Mouse (Mus musculus): ENCODE results near the gene Hist1h4k. TPM values are rescaled to one million over a fixed set of nuclear protein-coding genes. Genes with fewer than 3 reads are reported as not detected.
"Not testable (repeated sequence)": the region's sequence is repeated elsewhere in the genome, so short reads cannot be mapped to it uniquely, and the experiment has no call there.

The Hist1h4k gene
- polyA plus RNA-seq, 1 experiment from 2014 or later = 3.9 TPM

DNA sequence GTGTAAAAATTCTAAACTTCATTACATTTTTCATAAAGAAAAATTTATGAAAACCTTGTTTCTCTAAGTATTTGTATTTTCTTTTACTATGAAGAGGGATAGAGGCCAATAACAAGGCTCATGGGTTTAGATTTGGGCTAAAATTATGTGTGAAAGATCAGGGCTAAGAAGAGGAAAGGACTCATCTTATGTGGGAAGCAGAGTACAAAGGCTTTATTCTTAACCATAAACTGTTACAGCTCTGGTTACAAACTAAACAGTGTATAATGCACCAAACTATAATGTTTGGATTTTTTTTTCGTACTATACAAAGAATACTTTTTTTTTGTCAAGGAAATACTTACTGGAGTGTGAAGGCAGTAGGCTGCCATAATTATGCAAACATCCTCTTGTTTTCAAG is 5.4 kb upstream of the Hist1h4k start:
- Histone ChIP-seq H3K36me3 (ENCODE audit: control insufficient read depth, insufficient read depth, low read length) (no peaks in the 10 kb centered on the region), H3K27me3 (ENCODE audit: control insufficient read depth, insufficient read depth, low read length) (no peaks in the 10 kb centered on the region), H3K9ac (ENCODE audit: low read length) (no peak overlapping the region), H3K4me3 (replicated peaks; ENCODE audit: low read length) (no peak overlapping the region), H3K9me3 (replicated peaks; ENCODE audit: control insufficient read depth, low read length) (no peaks in the 10 kb centered on the region), H3K27ac (ENCODE audit: low read length) (no peak overlapping the region), H3K4me1 (ENCODE audit: control insufficient read depth, insufficient read depth, low read length) (peaks cover 13% of the 10 kb centered on the region), H3K4me2 (ENCODE audit: low read depth, low read length) (no peak overlapping the region)
- WGBS = 69% methylated on average over 1 of the region's 1 CpGs
- no peak for ATAC-seq (ENCODE audit: insufficient read depth, low FRiP score)

DNA sequence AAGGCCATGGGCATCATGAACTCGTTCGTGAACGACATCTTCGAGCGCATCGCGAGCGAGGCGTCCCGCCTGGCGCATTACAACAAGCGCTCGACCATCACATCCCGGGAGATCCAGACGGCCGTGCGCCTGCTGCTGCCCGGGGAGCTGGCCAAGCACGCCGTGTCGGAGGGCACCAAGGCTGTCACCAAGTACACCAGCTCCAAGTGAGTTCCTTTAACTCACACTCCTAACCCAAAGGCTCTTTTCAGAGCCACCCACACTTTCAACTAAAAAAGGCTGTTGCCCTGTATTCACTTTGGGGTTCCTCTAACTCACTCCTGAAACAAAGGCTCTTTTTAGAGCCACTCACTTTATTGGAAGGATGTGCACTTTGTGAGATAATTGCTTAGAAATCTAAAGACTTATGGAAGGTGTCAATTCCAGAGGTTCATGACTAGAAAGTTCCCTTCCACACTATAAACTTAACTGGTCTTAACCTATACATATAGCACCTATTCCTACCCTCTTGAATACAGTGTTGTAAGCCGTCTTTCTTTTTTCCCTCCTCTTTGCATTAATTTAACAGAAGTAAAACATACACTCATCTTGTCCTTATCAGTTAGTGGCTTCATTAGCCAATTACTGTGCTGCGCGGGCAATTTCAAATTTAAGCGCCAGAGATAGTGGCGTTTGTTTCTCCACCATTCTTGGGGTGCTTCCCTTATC is 4.1 kb upstream of the Hist1h4k start:
- H3K36me3 ChIP-seq (ENCODE audit: control insufficient read depth, insufficient read depth, low read length); ATAC-seq (ENCODE audit: insufficient read depth, low FRiP score); H3K9me3 ChIP-seq (replicated peaks; ENCODE audit: control insufficient read depth, low read length); H3K27me3 ChIP-seq (ENCODE audit: control insufficient read depth, insufficient read depth, low read length): not testable (repeated sequence)
- Histone ChIP-seq H3K4me2 (ENCODE audit: low read depth, low read length) (peak overlapping the region; percentile 79), H3K27ac (ENCODE audit: low read length) (peak overlapping the region; percentile 89), H3K4me3 (replicated peaks; ENCODE audit: low read length) (peak overlapping the region; percentile 52), H3K4me1 (ENCODE audit: control insufficient read depth, insufficient read depth, low read length) (peaks cover 15% of the 10 kb centered on the region), H3K9ac (ENCODE audit: low read length) (peak overlapping the region; percentile 66)
- WGBS = under 1% methylated on average over 21 of the region's 26 CpGs

GRCm38 (mm10) chr13:21753524-21754285 is 3.4 kb upstream of the Hist1h4k start, which contains the start of the genes Hist1h2ak and Hist1h2bn:
TSS of gene Hist1h2ak (minus strand) at chr13:21753827.
TSS of gene Hist1h2bn (plus strand) at chr13:21754123.
- not testable (repeated sequence) for H3K9me3 ChIP-seq (replicated peaks; ENCODE audit: control insufficient read depth, low read length); H3K27me3 ChIP-seq (ENCODE audit: control insufficient read depth, insufficient read depth, low read length)

GRCm38 (mm10) chr13:21753051-21753523 is 2.8 kb upstream of the Hist1h4k start:
- Histone ChIP-seq H3K27ac (ENCODE audit: low read length) (peak overlapping the region; percentile 95), H3K36me3 (ENCODE audit: control insufficient read depth, insufficient read depth, low read length) (no peaks in the 10 kb centered on the region), H3K9me3 (replicated peaks; ENCODE audit: control insufficient read depth, low read length) (no peaks in the 10 kb centered on the region), H3K4me1 (ENCODE audit: control insufficient read depth, insufficient read depth, low read length) (peaks cover 20% of the 10 kb centered on the region), H3K4me2 (ENCODE audit: low read depth, low read length) (peak overlapping the region; percentile 79), H3K4me3 (replicated peaks; ENCODE audit: low read length) (peak overlapping the region; percentile 50), H3K9ac (ENCODE audit: low read length) (peak overlapping the region; percentile 74), H3K27me3 (ENCODE audit: control insufficient read depth, insufficient read depth, low read length) (no peaks in the 10 kb centered on the region)
- WGBS = 3% methylated on average over 10 of the region's 10 CpGs
- no peak for ATAC-seq (ENCODE audit: insufficient read depth, low FRiP score)

More at GRCm38 (mm10) chr13:21753524-21754285, 3.4 kb upstream of the Hist1h4k start, which contains the start of the genes Hist1h2ak and Hist1h2bn:
- H3K36me3 ChIP-seq (ENCODE audit: control insufficient read depth, insufficient read depth, low read length) = not testable (repeated sequence)
- peak; percentile 93 for ATAC-seq (ENCODE audit: insufficient read depth, low FRiP score)
- 0% methylated on average over 37 of the region's 50 CpGs for WGBS
- H3K9ac ChIP-seq (ENCODE audit: low read length) = peak within 1 kb of the TSS; percentile 74
- peak within 1 kb of the TSS; percentile 95 for H3K27ac ChIP-seq (ENCODE audit: low read length)
- H3K4me2 ChIP-seq (ENCODE audit: low read depth, low read length) = peak within 1 kb of the TSS; percentile 79
- H3K4me1 ChIP-seq (ENCODE audit: control insufficient read depth, insufficient read depth, low read length) = peaks cover 18% of the 10 kb centered on the region
- peak within 1 kb of the TSS; percentile 52 for H3K4me3 ChIP-seq (replicated peaks; ENCODE audit: low read length)

GRCm38 (mm10) chr13:21752356-21752755 is 2.1 kb upstream of the Hist1h4k start:
- peak overlapping the region; percentile 50; the same call in 1 of the 2 replicates for H3K4me3 ChIP-seq (replicated peaks; ENCODE audit: low read length)
- H3K27me3 ChIP-seq (ENCODE audit: control insufficient read depth, insufficient read depth, low read length) = no peaks in the 10 kb centered on the region
- H3K9ac ChIP-seq (ENCODE audit: low read length) = no peak overlapping the region; the same call in 1 of the 2 replicates
- H3K4me2 ChIP-seq (ENCODE audit: low read depth, low read length) = peak overlapping the region; percentile 79
- H3K4me1 ChIP-seq (ENCODE audit: control insufficient read depth, insufficient read depth, low read length) = peaks cover 20% of the 10 kb centered on the region
- peak overlapping the region; percentile 95 for H3K27ac ChIP-seq (ENCODE audit: low read length)
- WGBS = 35% methylated on average over 3 of the region's 3 CpGs
- H3K9me3 ChIP-seq (replicated peaks; ENCODE audit: control insufficient read depth, low read length) = no peaks in the 10 kb centered on the region
- no peaks in the 10 kb centered on the region for H3K36me3 ChIP-seq (ENCODE audit: control insufficient read depth, insufficient read depth, low read length)
- ATAC-seq (ENCODE audit: insufficient read depth, low FRiP score) = no peak

- Histone ChIP-seq H3K27ac (ENCODE audit: low read length) (peak overlapping the region; percentile 95), H3K9ac (ENCODE audit: low read length) (no peak overlapping the region), H3K4me2 (ENCODE audit: low read depth, low read length) (peak overlapping the region; percentile 79), H3K36me3 (ENCODE audit: control insufficient read depth, insufficient read depth, low read length) (no peaks in the 10 kb centered on the region), H3K4me3 (replicated peaks; ENCODE audit: low read length) (no peak overlapping the region), H3K9me3 (replicated peaks; ENCODE audit: control insufficient read depth, low read length) (no peaks in the 10 kb centered on the region), H3K4me1 (ENCODE audit: control insufficient read depth, insufficient read depth, low read length) (peaks cover 20% of the 10 kb centered on the region), H3K27me3 (ENCODE audit: control insufficient read depth, insufficient read depth, low read length) (no peaks in the 10 kb centered on the region)
- no peak for ATAC-seq (ENCODE audit: insufficient read depth, low FRiP score)
- 71% methylated on average over 3 of the region's 3 CpGs for WGBS
Observed at GRCm38 (mm10) chr13:21751827-21752226, 1.5 kb upstream of the Hist1h4k start.

- no peaks in the 10 kb centered on the region for H3K27me3 ChIP-seq (ENCODE audit: control insufficient read depth, insufficient read depth, low read length)
- no peak overlapping the region for H3K4me3 ChIP-seq (replicated peaks; ENCODE audit: low read length)
- H3K27ac ChIP-seq (ENCODE audit: low read length) = no peak overlapping the region
- no peak overlapping the region for H3K9ac ChIP-seq (ENCODE audit: low read length)
- H3K4me2 ChIP-seq (ENCODE audit: low read depth, low read length) = no peak overlapping the region
- no peak for ATAC-seq (ENCODE audit: insufficient read depth, low FRiP score)
- H3K4me1 ChIP-seq (ENCODE audit: control insufficient read depth, insufficient read depth, low read length) = peaks cover 20% of the 10 kb centered on the region
- H3K9me3 ChIP-seq (replicated peaks; ENCODE audit: control insufficient read depth, low read length) = no peaks in the 10 kb centered on the region
- no peaks in the 10 kb centered on the region for H3K36me3 ChIP-seq (ENCODE audit: control insufficient read depth, insufficient read depth, low read length)
Observed at GRCm38 (mm10) chr13:21751417-21751816, 1.1 kb upstream of the Hist1h4k start.

- Histone ChIP-seq H3K36me3 (ENCODE audit: control insufficient read depth, insufficient read depth, low read length) (no peaks in the 10 kb centered on the region), H3K4me1 (ENCODE audit: control insufficient read depth, insufficient read depth, low read length) (peaks cover 20% of the 10 kb centered on the region), H3K4me2 (ENCODE audit: low read depth, low read length) (peak overlapping the region; percentile 74), H3K9ac (ENCODE audit: low read length) (peak overlapping the region; percentile 73), H3K27me3 (ENCODE audit: control insufficient read depth, insufficient read depth, low read length) (no peaks in the 10 kb centered on the region), H3K27ac (ENCODE audit: low read length) (peak overlapping the region; percentile 95), H3K4me3 (replicated peaks; ENCODE audit: low read length) (peak overlapping the region; percentile 59), H3K9me3 (replicated peaks; ENCODE audit: control insufficient read depth, low read length) (no peaks in the 10 kb centered on the region)
- no peak for ATAC-seq (ENCODE audit: insufficient read depth, low FRiP score)
- 2% methylated on average over 5 of the region's 5 CpGs for WGBS
Observed at GRCm38 (mm10) chr13:21749387-21750158, 732 bp downstream of the Hist1h4k start.
